Mouse (Mus musculus) c-Kit-positive CD71-positive TER-119-positive erythroid progenitor cells, embryonic 14.5 days (primary cell): ENCODE measurements around the gene Rubcnl.

ENCODE experiments used
- DNase-seq: peaks from one replicate; pipeline ENCODE4 v3.0.0-alpha.2; 2013; ENCODE audit warnings: low spot score

Rubcnl gene

DNA sequence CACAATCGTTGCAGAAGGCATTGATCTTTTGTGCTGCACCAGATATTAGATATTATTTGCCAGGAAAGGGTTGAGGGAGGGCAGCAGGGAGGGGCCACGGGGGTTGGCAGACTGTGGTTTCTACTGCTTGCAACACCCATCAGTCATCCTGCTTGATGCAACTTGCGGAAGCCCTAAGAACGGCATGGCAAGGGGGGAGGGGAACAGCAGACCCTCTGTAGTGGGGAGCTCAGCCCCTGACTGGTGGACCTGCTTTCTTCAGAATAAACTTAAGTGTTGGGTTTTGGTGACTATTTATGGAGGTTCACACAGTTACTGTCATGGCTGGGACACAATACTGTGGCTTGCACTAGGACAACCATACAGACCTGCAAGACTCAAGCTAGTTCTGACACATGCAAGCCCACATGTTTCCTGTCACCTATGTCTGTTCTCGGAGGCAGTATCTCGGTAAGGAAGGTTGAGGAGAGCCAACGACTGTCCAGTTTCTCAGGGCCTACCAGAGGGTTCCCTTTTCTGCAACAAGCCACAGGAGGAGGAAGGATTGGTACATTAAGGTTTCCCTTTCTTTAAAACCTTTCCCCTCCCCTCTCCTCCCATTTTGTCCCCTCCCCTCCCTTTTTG, 53.6 kb downstream of the Rubcnl start:
- DNase-seq = no peak

DNA sequence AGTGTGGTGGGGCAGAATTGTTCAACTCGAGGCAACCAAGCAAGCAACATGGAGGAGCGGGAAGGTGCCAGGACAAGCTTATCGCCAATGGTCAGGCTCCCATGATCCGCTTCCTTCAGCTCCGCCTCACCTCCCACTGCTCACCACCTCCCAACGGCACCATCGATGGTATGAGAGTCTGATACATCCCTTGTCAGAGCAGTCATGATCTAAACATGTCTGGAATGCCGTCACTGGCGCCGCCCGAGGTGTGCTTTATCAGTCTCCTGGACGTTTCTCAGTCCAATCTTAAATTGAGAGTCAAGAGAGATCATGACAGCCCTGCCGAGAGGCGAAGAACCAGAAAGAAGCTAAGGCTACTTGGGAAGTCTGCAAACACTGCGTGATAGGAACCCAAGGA, 55.3 kb downstream of the Rubcnl start:
- DNase-seq = no peak

DNA sequence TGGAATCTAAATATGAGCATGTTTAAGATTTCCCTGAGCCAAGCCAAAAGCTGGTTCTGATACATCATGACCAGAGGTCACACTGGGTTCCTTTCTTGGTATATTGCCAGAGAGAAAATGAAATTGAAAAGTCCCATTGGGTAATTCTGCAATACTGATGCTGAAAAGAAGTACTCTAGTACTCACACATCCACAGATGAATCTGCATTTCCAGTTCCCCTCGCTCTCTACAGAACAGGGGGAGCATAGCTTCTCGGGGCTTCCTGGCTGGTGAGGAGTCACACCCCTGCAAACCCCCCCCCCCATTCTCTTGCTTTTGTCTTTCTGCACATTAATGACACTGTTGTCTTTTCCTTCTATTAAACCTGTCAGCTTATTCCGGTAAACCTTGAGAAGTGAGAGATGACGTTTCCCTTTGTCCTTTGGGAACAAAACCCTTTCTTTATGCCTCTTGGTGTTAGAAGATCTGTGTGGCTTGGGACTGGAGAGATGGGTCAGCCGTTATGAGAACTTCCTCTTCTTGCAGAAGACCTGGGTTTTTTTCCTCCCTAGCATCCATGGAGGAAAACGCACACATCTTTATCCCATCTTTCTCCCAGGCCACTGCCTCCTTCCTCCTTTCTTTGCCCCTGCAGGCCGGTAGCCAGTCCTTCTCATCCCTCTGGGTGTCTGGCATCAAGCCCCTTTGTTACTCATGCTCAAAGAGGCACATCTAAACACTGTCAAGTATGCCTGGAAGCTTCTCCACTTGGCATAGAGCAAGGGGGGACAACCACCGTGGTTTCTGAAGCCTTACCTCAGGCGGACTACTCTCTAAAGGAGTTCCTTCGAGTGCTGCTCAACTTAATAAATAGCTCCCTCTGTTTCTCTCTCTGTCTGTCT, 59.7 kb downstream of the Rubcnl start:
- no peak for DNase-seq

DNA sequence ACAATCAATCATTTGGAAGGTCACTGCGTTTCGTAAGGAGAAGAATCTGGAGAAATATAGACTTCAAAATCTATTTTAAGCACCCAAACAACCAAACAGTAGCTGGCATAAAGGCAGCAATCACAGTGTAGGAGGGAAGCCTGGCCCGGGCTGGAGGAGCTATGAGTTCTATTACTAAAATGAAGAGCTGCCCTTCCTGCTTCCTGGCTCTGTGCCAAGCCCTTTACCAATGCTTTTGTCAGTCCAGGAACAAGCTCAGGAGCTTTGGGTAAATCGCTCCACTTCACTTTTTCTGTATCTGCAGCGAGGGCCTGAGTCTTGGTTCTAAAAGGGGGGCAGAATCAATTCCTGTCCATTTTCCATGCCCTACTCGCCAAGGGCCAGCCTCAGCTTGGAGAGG, 62.1 kb downstream of the Rubcnl start:
- no peak for DNase-seq
